Mouse (Mus musculus): Measurements from ENCODE around the gene Dcp1b.

DNA sequence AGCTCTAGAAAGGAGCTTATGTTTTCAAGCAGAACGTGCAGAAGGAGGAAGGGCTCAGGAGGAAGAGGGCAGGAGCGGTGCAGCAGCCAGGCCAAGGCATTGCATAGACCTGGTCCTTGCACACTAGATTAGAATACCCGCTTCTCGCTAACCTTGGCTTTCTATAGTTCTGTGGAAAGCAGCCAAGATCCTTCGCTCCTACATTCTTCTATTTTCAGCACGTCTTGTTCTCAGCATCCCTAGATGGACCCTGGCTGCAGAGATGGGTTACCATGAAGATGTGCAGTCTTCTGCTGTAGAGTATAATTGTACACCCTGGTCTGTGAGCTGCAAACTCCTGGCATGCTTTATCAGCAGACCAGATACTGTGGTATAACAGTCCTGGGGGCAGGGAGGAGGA lies 39.1 kb downstream of the Dcp1b start:
- no peak for TF ChIP-seq CTCF (IDR thresholded peaks at IDR 0.05; ENCODE audit: borderline replicate concordance, insufficient read depth, low read depth, low read length)
- no peak for TF ChIP-seq POLR2A (IDR thresholded peaks at IDR 0.05; ENCODE audit: borderline replicate concordance, insufficient read depth, low read length)
